Mouse (Mus musculus) adrenal gland, postnatal 14 days (tissue): Measurements from ENCODE around the gene Tle4. TPM values are rescaled to one million over a fixed set of nuclear protein-coding genes. Genes with fewer than 3 reads are reported as not detected.
"Not testable (repeated sequence)": the region's sequence is repeated elsewhere in the genome, so short reads cannot be mapped to it uniquely, and the experiment has no call there.

ENCODE experiments used
- DNase-seq: peaks from one replicate; pipeline ENCODE4 v3.0.0; 2021; ENCODE audit warnings: mixed read lengths
- long read RNA-seq, 2 experiments: library from polyadenylated mRNA; stranded (forward); transcript quantifications; one replicate each; pipeline ENCODE4 v2.0.0; 2021
- total RNA-seq: library from RNA; stranded (reverse); gene quantifications from 2 replicates; pipeline ENCODE4 v1.2.3, GENCODE M21; 2021

Gene Tle4
- total RNA-seq, result 13.0 and 14.2 TPM in 2 replicates
- long read RNA-seq, experiment 1, partial matches to known transcripts, result 2 of 2 reads
- long read RNA-seq, experiment 1, other reads (novel, unspliced or antisense), result 0 of 2 reads
- long read RNA-seq, experiment 2, partial matches to known transcripts, result 0 of 1 reads
- long read RNA-seq, experiment 2, other reads (novel, unspliced or antisense), result 1 of 1 reads

- DNase-seq, result peak; percentile 100
Measured at GRCm38 (mm10) chr19:14597917-14598689, at the start of gene Tle4. Gene Tle4, minus strand, starts transcription at chr19:14598051.

- no peak for DNase-seq
Measured at GRCm38 (mm10) chr19:14645666-14646065, 47.8 kb upstream of the Tle4 start.

GRCm38 (mm10) chr19:14644756-14645155, 46.9 kb upstream of the Tle4 start:
- DNase-seq, result no peak

GRCm38 (mm10) chr19:14643091-14643490, 45.2 kb upstream of the Tle4 start:
- DNase-seq, result not testable (repeated sequence)

GRCm38 (mm10) chr19:14642663-14643062, 44.8 kb upstream of the Tle4 start:
- no peak for DNase-seq

GRCm38 (mm10) chr19:14635213-14635928, 37.5 kb upstream of the Tle4 start:
- peak; percentile 19 for DNase-seq

GRCm38 (mm10) chr19:14623355-14623754, 25.5 kb upstream of the Tle4 start:
- DNase-seq, result no peak

- DNase-seq, result no peak
Measured at GRCm38 (mm10) chr19:14620534-14620933, 22.7 kb upstream of the Tle4 start.

- DNase-seq, result no peak
Measured at GRCm38 (mm10) chr19:14619814-14620213, 22.0 kb upstream of the Tle4 start.

GRCm38 (mm10) chr19:14614816-14615215, 17.0 kb upstream of the Tle4 start:
- no peak for DNase-seq

GRCm38 (mm10) chr19:14610542-14611317, 12.9 kb upstream of the Tle4 start:
- no peak for DNase-seq

- no peak for DNase-seq
Measured at GRCm38 (mm10) chr19:14600841-14601240, 3.0 kb upstream of the Tle4 start.

GRCm38 (mm10) chr19:14600354-14600753, 2.5 kb upstream of the Tle4 start:
- no peak for DNase-seq

GRCm38 (mm10) chr19:14599851-14600251, 2.0 kb upstream of the Tle4 start:
- DNase-seq, result no peak

GRCm38 (mm10) chr19:14598690-14599288, 938 bp upstream of the Tle4 start:
- DNase-seq, result no peak

- DNase-seq, result peak; percentile 64
Measured at GRCm38 (mm10) chr19:14596941-14597916, 622 bp downstream of the Tle4 start.

- DNase-seq, result no peak
Measured at GRCm38 (mm10) chr19:14596358-14596940, 1.4 kb downstream of the Tle4 start.

GRCm38 (mm10) chr19:14595390-14595997, 2.4 kb downstream of the Tle4 start:
- DNase-seq, result no peak

- no peak for DNase-seq
Measured at GRCm38 (mm10) chr19:14594537-14594936, 3.3 kb downstream of the Tle4 start.
